Mouse (Mus musculus) MEL (cell line): ENCODE measurements at regions not wholly inside any gene's neighbourhood (a gene's known extent, or its start where the extent isn't known, plus 50 kb on each side); places are given as distances from the start of the nearest gene placed in this dataset.

Source experiments
- DNase-seq: peaks from one replicate; pipeline ENCODE4 v3.0.0; 2011; ENCODE audit warnings: low read depth, low spot score
- H3K27ac ChIP-seq: 2 replicates; pipeline ENCODE4 v1.5.1; 2012; ENCODE audit warnings: low read depth, mild to moderate bottlenecking, control low read depth, low read length, moderate library complexity; ENCODE audit not compliant: control insufficient read depth
- H3K27me3 ChIP-seq, 2 experiments: fragments of 150-350 bp in 1 of 2; sonication (generic) in 1 of 2; 2 replicates each; pipeline ENCODE4 v1.6.1; 2012; ENCODE audit warnings: low read length in 2 of 2, mild to moderate bottlenecking in 2 of 2, improper control_type of control experiment in 1 of 2, moderate library complexity in 1 of 2; ENCODE audit not compliant: insufficient read depth in 2 of 2, control insufficient read depth in 1 of 2
- H3K36me3 ChIP-seq, 2 experiments: 2 replicates each; pipeline ENCODE4 v1.6.1; 2012 to 2014; ENCODE audit warnings: low read length in 2 of 2, improper control_type of control experiment in 1 of 2, inconsistent platforms in 1 of 2, mild to moderate bottlenecking in 1 of 2; ENCODE audit not compliant: insufficient read depth in 2 of 2, control insufficient read depth in 1 of 2
- H3K4me1 ChIP-seq, 2 experiments: fragments of 150-350 bp in 1 of 2; sonication (generic) in 1 of 2; 2 replicates each; pipeline ENCODE4 v1.6.1; 2012; ENCODE audit warnings: low read length in 2 of 2, improper control_type of control experiment in 1 of 2, mild to moderate bottlenecking in 1 of 2; ENCODE audit not compliant: insufficient read depth in 2 of 2, control insufficient read depth in 1 of 2
- H3K4me3 ChIP-seq, 2 experiments: fragments of 150-350 bp in 1 of 2; sonication (generic) in 1 of 2; 2 replicates each; pipeline ENCODE4 v1.5.1; 2012; ENCODE audit warnings: low read depth in 2 of 2, low read length in 2 of 2, mild to moderate bottlenecking in 2 of 2, moderate library complexity in 2 of 2, control low read depth in 1 of 2, improper control_type of control experiment in 1 of 2; ENCODE audit not compliant: control insufficient read depth in 1 of 2, insufficient read depth in 1 of 2
- H3K79me2 ChIP-seq: 2 replicates; pipeline ENCODE4 v1.6.1; 2012; ENCODE audit warnings: mild to moderate bottlenecking, low read length, moderate library complexity; ENCODE audit not compliant: control insufficient read depth, poor library complexity, insufficient read depth
- H3K9ac ChIP-seq: 2 replicates; pipeline ENCODE4 v1.6.1; 2012; ENCODE audit warnings: low read depth, mild to moderate bottlenecking, control low read depth, low read length, moderate library complexity; ENCODE audit not compliant: control insufficient read depth, poor library complexity, severe bottlenecking
- H3K9me3 ChIP-seq: fragments of 150-350 bp; sonication (generic); replicated peaks from 2 replicates; pipeline ENCODE4 v1.6.1; 2012; ENCODE audit warnings: mild to moderate bottlenecking, low read length, improper control_type of control experiment, moderate library complexity; ENCODE audit not compliant: insufficient read depth
- BHLHE40 ChIP-seq: IDR thresholded peaks from 2 replicates; pipeline ENCODE4 v1.6.1; 2012; ENCODE audit warnings: low read depth, mild to moderate bottlenecking, inconsistent platforms, low read length, improper control_type of control experiment, borderline replicate concordance
- CTCF ChIP-seq, 3 experiments: IDR thresholded peaks in 2 of 3; conservative IDR thresholded peaks in 1 of 3; 2 replicates each; pipeline ENCODE4 v1.5.1; 2011 to 2012; ENCODE audit warnings: low read length in 3 of 3, low read depth in 2 of 3, mild to moderate bottlenecking in 2 of 3, improper control_type of control experiment in 1 of 3, inconsistent platforms in 1 of 3, mixed read lengths in 1 of 3, moderate library complexity in 1 of 3; ENCODE audit not compliant: control insufficient read depth in 1 of 3, insufficient read depth in 1 of 3, poor library complexity in 1 of 3, severe bottlenecking in 1 of 3
- ELF1 ChIP-seq: IDR thresholded peaks from 2 replicates; pipeline ENCODE4 v1.6.1; 2014; ENCODE audit warnings: low read depth, mild to moderate bottlenecking, inconsistent platforms, low read length, improper control_type of control experiment, moderate library complexity
- EP300 ChIP-seq, 2 experiments: IDR thresholded peaks; 2 replicates each; pipeline ENCODE4 v1.6.1; 2011; ENCODE audit warnings: improper control_type of control experiment in 2 of 2, low read length in 2 of 2, low read depth in 1 of 2, mild to moderate bottlenecking in 1 of 2
- ETS1 ChIP-seq: IDR thresholded peaks from 2 replicates; pipeline ENCODE4 v1.6.1; 2012; ENCODE audit warnings: low read depth, mild to moderate bottlenecking, inconsistent platforms, low read length, improper control_type of control experiment, moderate library complexity
- GABPA ChIP-seq: IDR thresholded peaks from 2 replicates; pipeline ENCODE4 v1.6.1; 2012; ENCODE audit warnings: low read depth, mild to moderate bottlenecking, inconsistent platforms, low read length, improper control_type of control experiment, moderate library complexity
- HCFC1 ChIP-seq: IDR thresholded peaks from 2 replicates; pipeline ENCODE4 v1.6.1; 2012; ENCODE audit warnings: low read depth, mild to moderate bottlenecking, inconsistent platforms, low read length, improper control_type of control experiment, moderate library complexity
- JUND ChIP-seq: IDR thresholded peaks from 2 replicates; pipeline ENCODE4 v1.6.1; 2011; ENCODE audit warnings: low read depth, mild to moderate bottlenecking, improper control_type of control experiment, low read length
- MAZ ChIP-seq: IDR thresholded peaks from 2 replicates; pipeline ENCODE4 v1.6.1; 2012; ENCODE audit warnings: low read depth, mild to moderate bottlenecking, inconsistent platforms, low read length, improper control_type of control experiment
- MEF2A ChIP-seq: IDR thresholded peaks from 2 replicates; pipeline ENCODE4 v1.6.1; 2014; ENCODE audit warnings: low read depth, mild to moderate bottlenecking, inconsistent platforms, low read length, improper control_type of control experiment; ENCODE audit not compliant: poor library complexity, insufficient replicate concordance, severe bottlenecking; ENCODE audit errors: extremely low read depth
- NRF1 ChIP-seq: IDR thresholded peaks from 2 replicates; pipeline ENCODE4 v1.6.1; 2014; ENCODE audit warnings: low read depth, mild to moderate bottlenecking, inconsistent platforms, low read length, improper control_type of control experiment, moderate library complexity; ENCODE audit not compliant: poor library complexity, insufficient read depth, severe bottlenecking
- POLR2A ChIP-seq, 2 experiments: IDR thresholded peaks; 2 replicates each; pipeline ENCODE4 v1.6.1; 2011 to 2012; ENCODE audit warnings: low read length in 2 of 2, mild to moderate bottlenecking in 2 of 2, control low read depth in 1 of 2, improper control_type of control experiment in 1 of 2, low read depth in 1 of 2, moderate library complexity in 1 of 2; ENCODE audit not compliant: control insufficient read depth in 1 of 2, insufficient read depth in 1 of 2, poor library complexity in 1 of 2
- USF2 ChIP-seq, 2 experiments: IDR thresholded peaks; 2 replicates each; pipeline ENCODE4 v1.6.1; 2011 to 2012; ENCODE audit warnings: improper control_type of control experiment in 2 of 2, low read length in 2 of 2, borderline replicate concordance in 1 of 2, inconsistent platforms in 1 of 2, low read depth in 1 of 2, mild to moderate bottlenecking in 1 of 2; ENCODE audit not compliant: insufficient read depth in 1 of 2
- ZKSCAN1 ChIP-seq: IDR thresholded peaks from 2 replicates; pipeline ENCODE4 v1.6.1; 2012; ENCODE audit warnings: low read depth, mild to moderate bottlenecking, inconsistent platforms, low read length, improper control_type of control experiment, moderate library complexity
- ZNF384 ChIP-seq: IDR thresholded peaks from 2 replicates; pipeline ENCODE4 v1.6.1; 2012; ENCODE audit warnings: low read depth, mild to moderate bottlenecking, inconsistent platforms, low read length, improper control_type of control experiment

GRCm38 (mm10) chr5:45278005-45278432 is 172.0 kb downstream of the Qdpr start:
- DNase-seq: no peak
- Histone ChIP-seq H3K36me3 (peaks cover 0 to 7% of the 10 kb centered on the region in 2 experiments; a peak in 2 of 4 replicates), H3K9me3 (no peaks in the 10 kb centered on the region), H3K27me3 (no peaks in the 10 kb centered on the region), H3K27ac (no peak overlapping the region), H3K4me3 (no peak overlapping the region), H3K4me1 (peaks cover 0 to 2% of the 10 kb centered on the region in 2 experiments; a peak in 1 of 4 replicates), H3K79me2 (no peaks in the 10 kb centered on the region), H3K9ac (no peak overlapping the region)
- TF ChIP-seq CTCF (IDR thresholded peaks at IDR 0.05 in 2 of 3, conservative IDR thresholded peaks at IDR 0.05 in 1 of 3; ENCODE audit: control insufficient read depth in 1 of 3, insufficient read depth in 1 of 3, low read depth in 2 of 3, low read length in 3 of 3, poor library complexity in 1 of 3, severe bottlenecking in 1 of 3) (no peak), JUND (no peak)

- TF ChIP-seq USF2 (IDR thresholded peaks at IDR 0.05; ENCODE audit: borderline replicate concordance in 1 of 2, insufficient read depth in 1 of 2, low read depth in 1 of 2, low read length in 2 of 2) (no peak), MEF2A (no peak), BHLHE40 (no peak), EP300 (IDR thresholded peaks at IDR 0.05; ENCODE audit: low read depth in 1 of 2, low read length in 2 of 2) (no peak), ZKSCAN1 (no peak), ZNF384 (no peak), MAZ (no peak), NRF1 (no peak), CTCF (IDR thresholded peaks at IDR 0.05 in 2 of 3, conservative IDR thresholded peaks at IDR 0.05 in 1 of 3; ENCODE audit: control insufficient read depth in 1 of 3, insufficient read depth in 1 of 3, low read depth in 2 of 3, low read length in 3 of 3, poor library complexity in 1 of 3, severe bottlenecking in 1 of 3) (no peak), GABPA (no peak), POLR2A (IDR thresholded peaks at IDR 0.05; ENCODE audit: control insufficient read depth in 1 of 2, insufficient read depth in 1 of 2, low read depth in 1 of 2, low read length in 2 of 2, poor library complexity in 1 of 2) (no peak), HCFC1 (no peak)
- TF ChIP-seq, all 39 proteins: peak for 0
- Histone ChIP-seq H3K9me3 (no peaks in the 10 kb centered on the region), H3K9ac (no peak overlapping the region), H3K27me3 (no peaks in the 10 kb centered on the region), H3K4me3 (no peak overlapping the region), H3K36me3 (no peaks in the 10 kb centered on the region), H3K4me1 (no peaks in the 10 kb centered on the region), H3K79me2 (no peaks in the 10 kb centered on the region), H3K27ac (no peak overlapping the region)
- no peak for DNase-seq
Observed at GRCm38 (mm10) chr5:45270679-45271078, 179.4 kb downstream of the Qdpr start.

GRCm38 (mm10) chr5:45269391-45269790 is 180.6 kb downstream of the Qdpr start:
- H3K4me1 ChIP-seq: no peaks in the 10 kb centered on the region
- no peak overlapping the region for H3K4me3 ChIP-seq
- H3K79me2 ChIP-seq: no peaks in the 10 kb centered on the region
- DNase-seq: no peak
- H3K36me3 ChIP-seq: no peaks in the 10 kb centered on the region
- H3K27ac ChIP-seq: no peak overlapping the region
- H3K9me3 ChIP-seq: no peaks in the 10 kb centered on the region
- TF ChIP-seq JUND: no peak
- no peak for TF ChIP-seq POLR2A (IDR thresholded peaks at IDR 0.05; ENCODE audit: control insufficient read depth in 1 of 2, insufficient read depth in 1 of 2, low read depth in 1 of 2, low read length in 2 of 2, poor library complexity in 1 of 2)
- no peak for TF ChIP-seq GABPA
- TF ChIP-seq ELF1: no peak
- no peak for TF ChIP-seq ETS1
- H3K9ac ChIP-seq: no peak overlapping the region
- no peaks in the 10 kb centered on the region for H3K27me3 ChIP-seq
